Mouse (Mus musculus) mesoderm, embryonic 11.5 days (tissue): Measurements from ENCODE around the gene Zyx.

Experiments used
- DNase-seq: peaks from one replicate; pipeline ENCODE4 v3.0.0-alpha.2; 2012; ENCODE audit warnings: low read depth, low spot score

Gene Zyx

DNA sequence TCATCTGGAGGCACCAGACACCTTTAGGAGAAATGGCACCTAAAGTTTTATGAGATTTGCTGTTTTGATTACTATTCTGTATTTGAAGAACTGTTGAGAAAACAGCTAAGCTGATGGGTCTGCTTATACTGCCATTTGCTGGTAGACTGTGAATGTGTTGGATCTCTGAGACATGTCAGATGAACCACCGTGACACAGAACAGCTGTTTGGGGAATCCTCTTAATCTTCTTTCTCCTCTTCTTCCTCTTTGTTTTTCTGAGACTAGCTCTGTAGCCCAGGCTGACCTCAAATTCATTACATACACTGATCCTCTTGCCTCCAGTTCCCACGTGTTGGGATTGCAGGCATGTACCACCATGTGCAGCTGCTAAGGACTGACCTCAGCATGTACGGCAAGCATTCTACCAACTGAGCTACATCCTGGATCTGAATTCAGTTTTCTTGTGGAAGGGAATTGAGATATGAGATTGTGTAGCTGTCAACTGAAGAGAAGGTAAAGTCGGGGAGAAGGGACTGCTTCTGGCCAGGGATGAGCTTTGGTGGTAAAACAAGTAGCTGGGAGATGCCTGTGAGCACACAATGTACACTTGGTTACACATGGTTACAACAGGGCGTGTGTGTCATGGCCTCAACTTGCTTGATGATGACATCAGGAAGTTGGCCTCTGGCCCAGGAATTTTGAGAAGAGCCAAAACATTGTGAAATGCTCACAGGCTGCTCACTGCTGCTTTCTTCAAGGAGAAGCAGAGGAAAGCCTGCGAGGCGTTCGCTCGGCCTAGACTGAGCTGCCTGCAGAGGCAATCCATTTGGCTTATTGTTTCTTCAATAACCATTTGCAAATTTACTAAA, 46.8 kb downstream of the Zyx start:
- no peak for DNase-seq

DNA sequence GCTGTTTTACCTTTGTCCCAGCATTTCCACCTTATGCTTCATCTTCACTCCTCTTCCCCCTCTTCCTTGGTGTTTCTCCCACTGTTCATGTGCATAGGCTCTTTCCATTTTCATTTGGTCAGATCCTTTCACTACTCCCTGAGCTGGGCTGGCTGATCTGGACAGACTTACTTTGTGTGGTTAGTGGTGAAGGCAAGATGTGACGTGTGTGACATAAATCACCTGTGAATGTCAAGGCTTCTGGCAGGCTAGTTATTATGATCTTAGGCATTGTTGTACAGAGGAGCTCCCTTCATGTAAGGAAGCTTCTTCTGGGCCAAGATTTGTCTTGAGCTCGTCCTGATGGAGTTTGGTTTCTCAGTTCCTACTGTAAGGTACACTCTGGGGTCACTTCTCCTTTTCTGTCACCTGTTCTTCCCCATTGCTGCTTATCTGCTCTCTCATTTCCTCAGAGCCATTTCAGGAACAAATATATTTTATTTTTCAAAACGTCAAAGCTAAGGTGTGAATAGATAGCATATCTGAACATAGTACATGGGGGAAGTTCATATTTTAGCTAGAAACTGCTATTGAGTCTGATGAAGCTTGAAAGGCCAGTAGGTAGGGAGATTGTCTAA, 47.7 kb downstream of the Zyx start:
- DNase-seq, result no peak

DNA sequence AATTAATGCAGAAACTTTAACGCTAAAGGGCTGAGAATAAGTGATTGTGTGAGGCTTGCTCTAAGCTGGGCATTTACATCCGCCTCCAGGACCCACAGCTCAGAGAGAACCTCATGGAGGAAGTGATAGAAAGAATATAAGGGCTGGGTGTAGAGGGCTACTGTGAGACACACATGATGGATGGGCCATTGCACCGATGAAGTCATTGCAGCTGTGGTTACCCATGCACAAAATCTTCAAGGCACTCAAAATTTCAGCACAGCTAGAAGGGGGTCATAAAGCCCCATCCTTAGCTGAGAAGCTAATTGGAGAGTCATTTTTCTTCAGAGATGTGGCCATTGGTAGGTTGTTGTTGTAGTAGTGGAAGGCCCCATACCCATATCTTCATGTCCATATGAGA, 48.9 kb downstream of the Zyx start:
- DNase-seq, result no peak

DNA sequence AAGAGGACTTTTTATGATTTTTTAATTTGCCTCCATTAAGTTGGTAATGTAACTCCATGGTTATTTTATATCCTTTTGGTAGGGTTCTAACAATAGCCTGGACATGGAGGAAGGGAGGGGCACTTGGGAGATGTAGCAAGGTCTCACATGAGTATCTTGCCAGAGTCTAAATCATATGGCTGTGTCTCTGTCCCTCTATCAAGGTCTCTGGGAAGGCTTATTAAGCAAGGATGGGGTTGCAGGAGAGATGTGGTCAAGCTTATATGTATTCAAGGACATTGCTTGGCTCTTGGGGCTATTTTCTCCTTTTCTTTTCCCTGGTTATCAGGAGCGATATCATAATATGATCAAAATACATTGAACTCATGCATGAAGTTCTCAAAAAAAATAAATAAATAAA, 49.6 kb downstream of the Zyx start:
- no peak for DNase-seq

DNA sequence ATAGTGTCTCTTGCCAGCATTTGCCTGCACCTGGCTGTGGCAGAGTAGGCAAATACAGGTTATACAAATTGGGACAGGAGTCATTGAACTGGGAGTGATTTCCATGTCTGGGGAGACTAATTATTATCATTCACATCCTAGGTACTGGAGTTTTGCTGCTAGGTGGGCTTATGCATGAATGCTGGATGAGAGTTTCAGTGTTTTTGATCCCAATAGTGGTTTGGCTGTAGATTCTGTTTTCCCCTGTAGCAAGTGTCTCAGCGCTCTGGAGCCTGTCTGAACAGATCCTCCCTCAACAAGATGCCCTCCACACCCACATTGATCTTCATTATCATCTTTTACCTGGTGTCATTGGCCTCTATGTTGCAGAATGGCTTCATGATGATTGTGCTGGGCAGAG, 50.5 kb downstream of the Zyx start, which contains the start of gene Tas2r143:
Gene Tas2r143 (plus strand): TSS at position 301 of the 400 bp plus-strand sequence.
- no peak for DNase-seq

DNA sequence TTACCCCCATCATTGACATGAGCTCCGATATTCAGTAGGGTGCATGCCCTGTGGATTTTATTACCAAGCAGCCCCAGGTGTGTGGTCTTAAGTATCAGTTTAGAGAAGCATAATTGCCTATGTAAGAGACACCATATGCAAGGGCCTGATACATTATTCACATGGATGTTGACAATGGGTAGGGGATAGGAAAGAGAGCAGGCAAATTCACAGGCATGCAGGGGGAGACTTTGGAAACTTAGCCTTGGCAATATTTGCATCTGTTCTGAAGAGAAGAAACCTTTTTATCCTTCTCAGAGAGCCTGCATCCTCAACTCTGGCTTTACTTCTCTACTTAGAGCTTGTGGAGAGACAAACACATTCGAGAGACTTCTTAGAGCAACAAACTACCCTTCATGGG, 55.7 kb downstream of the Zyx start, which contains the start of gene Tas2r135:
Gene Tas2r135 (plus strand): TSS at position 301 of the 400 bp plus-strand sequence.
- no peak for DNase-seq
